Mouse (Mus musculus) liver, adult 2 months (tissue): Measurements from ENCODE around the gene Smo. TPM values are rescaled to one million over a fixed set of nuclear protein-coding genes. Genes with fewer than 3 reads are reported as not detected.

Experiments used
- DNase-seq: peaks from one replicate; pipeline ENCODE4 v3.0.0-alpha.2; 2011; ENCODE audit warnings: low read depth, low spot score; ENCODE audit errors: extremely low read depth
- H3K27ac ChIP-seq: fragments of 200-500 bp; replicated peaks from 2 replicates; pipeline ENCODE4 v1.5.1; 2012; ENCODE audit warnings: low read depth, mild to moderate bottlenecking, control low read depth, inconsistent platforms, low read length; ENCODE audit not compliant: insufficient read depth
- H3K27me3 ChIP-seq: fragments of 200-500 bp; 2 replicates; pipeline ENCODE4 v1.6.1; 2012; ENCODE audit warnings: mild to moderate bottlenecking, moderate library complexity, low read length, inconsistent platforms; ENCODE audit not compliant: control insufficient read depth, insufficient read depth
- H3K36me3 ChIP-seq: fragments of 200-500 bp; 2 replicates; pipeline ENCODE4 v1.6.1; 2012; ENCODE audit warnings: low read length, inconsistent platforms; ENCODE audit not compliant: control insufficient read depth, insufficient read depth
- H3K4me1 ChIP-seq: fragments of 200-500 bp; 2 replicates; pipeline ENCODE4 v1.6.1; 2011; ENCODE audit warnings: low read length; ENCODE audit not compliant: control insufficient read depth, insufficient read depth
- H3K4me3 ChIP-seq: fragments of 200-500 bp; 2 replicates; pipeline ENCODE4 v1.5.1; 2011; ENCODE audit warnings: low read depth, mild to moderate bottlenecking, control low read depth, low read length, moderate library complexity; ENCODE audit not compliant: insufficient read depth
- H3K79me2 ChIP-seq: fragments of 200-500 bp; 2 replicates; pipeline ENCODE4 v1.6.1; 2012; ENCODE audit warnings: inconsistent platforms, mild to moderate bottlenecking, low read length, moderate library complexity; ENCODE audit not compliant: control insufficient read depth, insufficient read depth
- H3K9ac ChIP-seq: fragments of 200-500 bp; 2 replicates; pipeline ENCODE4 v1.6.1; 2012; ENCODE audit warnings: low read depth, mild to moderate bottlenecking, control low read depth, inconsistent platforms, low read length
- CTCF ChIP-seq: fragments of 200-500 bp; IDR thresholded peaks from 2 replicates; pipeline ENCODE4 v1.5.1; 2011; ENCODE audit warnings: low read depth, low read length, control low read depth
- POLR2A ChIP-seq: fragments of 200-500 bp; IDR thresholded peaks from 2 replicates; pipeline ENCODE4 v1.6.1; 2011; ENCODE audit warnings: low read length, control low read depth; ENCODE audit not compliant: insufficient read depth; ENCODE audit errors: extremely low read depth
- WGBS: fragments of 180-500 bp; shearing (Covaris S2); methylation state at CpG from one replicate; pipeline ENCODE4 v1.1.7; 2018; 5-methylcytosine and 5-hydroxymethylcytosine counted together
- polyA plus RNA-seq: library from polyadenylated mRNA; depleted of rRNA; stranded (reverse); fragments of >200 nt; gene quantifications from 2 replicates; pipeline ENCODE4 v1.2.3, GENCODE M21; 2012
- total RNA-seq: library from RNA; depleted of rRNA; stranded (reverse); fragments of >200 nt; gene quantifications from 2 replicates; pipeline ENCODE4 v1.2.3, GENCODE M21; 2014

Gene Smo
- total and polyA plus RNA-seq, 2 experiments, result 4.1 to 10.5 TPM

DNA sequence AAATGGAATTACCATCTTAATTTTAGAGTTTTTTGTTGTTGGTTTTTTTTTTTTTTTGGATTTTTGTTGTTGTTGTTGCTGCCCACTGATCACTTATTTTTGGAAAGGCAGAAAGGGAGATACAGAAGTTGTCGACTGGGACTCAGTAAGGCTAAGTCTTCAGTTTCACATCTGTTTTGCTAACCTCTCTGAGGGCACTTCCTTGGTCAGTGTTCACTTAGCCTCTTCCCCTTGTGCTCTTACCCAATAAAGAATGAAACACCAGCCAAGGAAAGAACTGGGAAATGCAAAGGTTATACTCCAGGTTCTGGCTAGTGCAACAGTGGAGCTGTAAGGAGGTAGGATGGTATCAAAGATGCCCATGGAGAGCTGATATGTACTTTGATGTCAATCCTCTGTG, 5.8 kb upstream of the Smo start:
- DNase-seq, result no peak
- TF ChIP-seq POLR2A (no peak), CTCF (no peak)
- H3K4me3 ChIP-seq, result no peak overlapping the region
- H3K9ac ChIP-seq, result no peak overlapping the region
- no peaks in the 10 kb centered on the region for H3K36me3 ChIP-seq
- H3K79me2 ChIP-seq, result no peaks in the 10 kb centered on the region
- no peaks in the 10 kb centered on the region for H3K4me1 ChIP-seq
- 71% methylated on average over 1 of the region's 1 CpGs for WGBS
- no peaks in the 10 kb centered on the region for H3K27me3 ChIP-seq
- H3K27ac ChIP-seq, result no peak overlapping the region

GRCm38 (mm10) chr6:29735689-29736451, 567 bp downstream of the Smo start:
- TF ChIP-seq POLR2A (no peak), CTCF (no peak)
- H3K27ac ChIP-seq, result no peak overlapping the region
- no peaks in the 10 kb centered on the region for H3K36me3 ChIP-seq
- peaks cover 6% of the 10 kb centered on the region; the same call in 1 of the 2 replicates for H3K79me2 ChIP-seq
- H3K9ac ChIP-seq, result peak overlapping the region; percentile 85
- WGBS, result under 1% methylated on average over 74 of the region's 75 CpGs
- H3K27me3 ChIP-seq, result no peaks in the 10 kb centered on the region
- peak overlapping the region; percentile 52 for H3K4me3 ChIP-seq
- 0 out of 2 replicates have a peak, but pooled peaks cover 5% of the 10 kb centered on the region for H3K4me1 ChIP-seq
- peak; percentile 34 for DNase-seq

DNA sequence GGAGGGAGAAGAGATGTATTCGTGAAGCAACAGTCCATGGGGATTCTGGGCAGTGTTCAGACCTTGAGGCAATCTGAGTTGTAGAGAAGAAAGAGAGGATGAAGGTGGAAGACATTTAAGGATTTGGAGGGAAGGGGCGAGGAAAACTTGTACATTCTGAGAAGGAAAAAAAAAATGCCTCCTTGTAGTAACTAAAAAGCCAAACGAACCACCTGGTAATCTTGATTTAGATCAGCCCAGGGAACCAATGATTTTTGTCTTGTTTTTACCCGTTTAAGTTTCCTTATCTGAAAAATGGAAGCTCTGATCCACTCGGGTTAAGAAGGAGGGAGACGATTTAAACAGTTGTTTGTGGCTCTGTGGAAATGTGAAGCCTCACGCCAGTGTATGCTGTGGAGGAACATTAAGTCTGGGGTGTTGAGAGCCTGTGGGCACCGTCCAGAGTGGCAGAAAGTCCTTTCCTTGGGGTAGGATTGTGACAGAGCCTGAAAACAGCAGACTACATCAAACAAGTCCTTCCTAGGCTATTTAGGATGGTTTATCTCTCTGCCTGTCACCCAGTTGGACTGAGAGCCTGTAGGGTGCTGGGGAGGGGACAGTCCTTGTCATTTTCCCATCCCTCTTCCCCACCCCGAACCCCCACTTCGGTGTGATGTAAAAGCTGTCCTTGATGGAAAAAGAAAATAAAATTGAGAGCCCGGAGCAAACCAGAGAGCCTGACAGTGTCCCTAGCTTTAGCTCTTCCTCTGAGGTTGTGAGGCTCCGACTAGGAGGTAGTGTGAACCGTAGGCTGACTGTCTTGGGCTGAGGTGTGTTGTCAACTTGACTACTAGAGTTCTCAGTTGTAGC, 1.5 kb downstream of the Smo start:
- Histone ChIP-seq H3K9ac (peak overlapping the region; percentile 85), H3K79me2 (peaks cover 6% of the 10 kb centered on the region; the same call in 1 of the 2 replicates), H3K27me3 (no peaks in the 10 kb centered on the region), H3K4me3 (peak overlapping the region; percentile 52), H3K4me1 (0 out of 2 replicates have a peak, but pooled peaks cover 5% of the 10 kb centered on the region), H3K27ac (no peak overlapping the region), H3K36me3 (no peaks in the 10 kb centered on the region)
- WGBS, result 32% methylated on average over 13 of the region's 13 CpGs
- TF ChIP-seq POLR2A (no peak), CTCF (no peak)
- DNase-seq, result no peak

DNA sequence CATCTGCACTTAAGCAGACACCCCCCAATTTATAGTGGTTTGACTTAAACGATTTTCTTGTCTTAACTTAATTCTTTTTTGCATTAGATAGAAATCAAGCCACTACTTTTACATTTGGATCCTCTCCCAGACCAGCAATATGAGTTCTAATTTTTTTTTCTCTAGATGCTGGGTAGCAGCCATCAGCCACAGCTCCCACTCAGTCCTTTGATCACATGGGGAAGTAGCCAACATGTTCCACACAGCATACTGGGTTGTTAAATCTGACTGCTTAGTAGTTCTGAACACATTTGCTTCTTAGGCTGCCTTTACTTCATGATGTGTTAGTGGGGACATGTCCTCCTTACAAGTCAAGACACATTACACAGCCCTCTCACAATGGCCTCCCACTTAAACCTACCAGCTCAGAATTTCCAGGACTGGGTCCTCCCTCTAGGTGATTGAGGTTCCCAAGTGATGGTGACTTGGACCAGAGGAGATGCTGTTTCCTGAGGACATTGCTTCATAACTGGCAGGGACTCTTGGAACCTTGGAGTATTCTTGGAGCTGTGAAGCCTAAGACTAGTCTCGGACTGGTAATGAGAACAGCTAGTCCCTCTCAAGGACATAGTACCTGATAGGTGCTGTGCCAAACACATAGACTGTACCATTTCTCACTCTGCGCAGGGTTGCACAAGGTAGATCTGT, 16.3 kb downstream of the Smo start:
- TF ChIP-seq POLR2A, result no peak
- TF ChIP-seq CTCF, result no peak
- no peaks in the 10 kb centered on the region for H3K27me3 ChIP-seq
- 91% methylated on average over 3 of the region's 3 CpGs for WGBS
- no peaks in the 10 kb centered on the region for H3K79me2 ChIP-seq
- no peak overlapping the region for H3K9ac ChIP-seq
- DNase-seq, result no peak
- peaks cover 2% of the 10 kb centered on the region for H3K4me1 ChIP-seq
- H3K36me3 ChIP-seq, result no peaks in the 10 kb centered on the region
- H3K4me3 ChIP-seq, result no peak overlapping the region
- H3K27ac ChIP-seq, result no peak overlapping the region

DNA sequence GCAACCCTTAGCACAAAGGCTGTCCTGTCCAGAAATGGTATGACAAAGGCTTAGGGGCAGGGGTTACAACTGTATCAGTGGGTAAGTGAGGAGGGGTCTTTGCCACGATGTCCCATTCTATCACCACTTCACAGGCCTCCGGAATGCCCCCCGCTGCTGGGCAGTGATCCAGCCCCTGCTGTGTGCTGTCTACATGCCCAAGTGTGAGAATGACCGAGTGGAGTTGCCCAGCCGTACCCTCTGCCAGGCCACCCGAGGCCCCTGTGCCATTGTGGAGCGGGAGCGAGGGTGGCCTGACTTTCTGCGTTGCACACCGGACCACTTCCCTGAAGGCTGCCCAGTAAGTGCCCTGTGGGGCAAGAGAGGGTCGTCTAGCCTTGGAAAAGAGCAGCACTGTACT, 18.0 kb downstream of the Smo start:
- TF ChIP-seq POLR2A, result no peak
- TF ChIP-seq CTCF, result no peak
- H3K36me3 ChIP-seq, result no peaks in the 10 kb centered on the region
- no peak overlapping the region for H3K27ac ChIP-seq
- peaks cover 3% of the 10 kb centered on the region for H3K4me1 ChIP-seq
- WGBS, result 94% methylated on average over 11 of the region's 11 CpGs
- H3K27me3 ChIP-seq, result no peaks in the 10 kb centered on the region
- no peak for DNase-seq
- H3K79me2 ChIP-seq, result no peaks in the 10 kb centered on the region
- no peak overlapping the region for H3K9ac ChIP-seq
- H3K4me3 ChIP-seq, result no peak overlapping the region
